Mouse (Mus musculus) erythroblast, embryonic 14.5 days (primary cell): ENCODE data around the gene Tmem82.

Experiments
- GATA1 ChIP-seq: IDR thresholded peaks from 2 replicates; pipeline ENCODE4 v1.6.1; 2012; ENCODE audit warnings: low read length, inconsistent platforms, mixed read lengths
- TAL1 ChIP-seq: IDR thresholded peaks from 3 replicates; pipeline ENCODE4 v1.6.1; 2012; ENCODE audit warnings: low read length, inconsistent platforms, mixed read lengths

DNA sequence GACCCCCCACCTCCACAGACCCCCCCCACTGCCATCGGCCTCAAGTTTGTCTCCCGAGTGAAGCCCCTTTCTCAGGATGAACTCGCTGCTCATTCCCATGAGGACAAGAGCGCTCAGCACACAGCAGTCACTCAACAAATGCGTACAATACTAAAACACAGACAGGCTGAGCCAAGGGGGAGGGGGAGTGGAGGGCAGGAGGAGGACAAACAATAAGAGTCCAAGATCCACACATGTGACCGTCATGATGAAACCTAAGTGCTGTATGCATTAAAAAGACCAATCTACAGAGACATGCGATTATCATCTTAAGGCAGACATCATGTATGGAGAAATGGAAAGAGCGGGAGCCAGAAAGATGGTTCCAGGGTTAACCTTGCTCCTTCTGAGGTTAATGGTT, 38.5 kb upstream of the Tmem82 start:
- TF ChIP-seq TAL1 (no peak), GATA1 (no peak)
